Mouse (Mus musculus): Measurements from ENCODE around the gene Rtn4rl1.

- TF ChIP-seq CTCF (IDR thresholded peaks at IDR 0.05; ENCODE audit: borderline replicate concordance, insufficient read depth, low read depth, low read length) (no peak), POLR2A (IDR thresholded peaks at IDR 0.05; ENCODE audit: borderline replicate concordance, insufficient read depth, low read length) (peak; percentile 18; the same call in 1 of the 2 replicates)
Measured at GRCm38 (mm10) chr11:75212031-75212667, 18.6 kb downstream of the Rtn4rl1 start.

All from cerebellum, adult 2 months (tissue).